Mouse (Mus musculus): ENCODE results near the gene Fam110c. TPM values are rescaled to one million over a fixed set of nuclear protein-coding genes. Genes with fewer than 3 reads are reported as not detected.

Gene Fam110c
- polyA plus RNA-seq, 1 experiment, result 0.47 TPM

DNA sequence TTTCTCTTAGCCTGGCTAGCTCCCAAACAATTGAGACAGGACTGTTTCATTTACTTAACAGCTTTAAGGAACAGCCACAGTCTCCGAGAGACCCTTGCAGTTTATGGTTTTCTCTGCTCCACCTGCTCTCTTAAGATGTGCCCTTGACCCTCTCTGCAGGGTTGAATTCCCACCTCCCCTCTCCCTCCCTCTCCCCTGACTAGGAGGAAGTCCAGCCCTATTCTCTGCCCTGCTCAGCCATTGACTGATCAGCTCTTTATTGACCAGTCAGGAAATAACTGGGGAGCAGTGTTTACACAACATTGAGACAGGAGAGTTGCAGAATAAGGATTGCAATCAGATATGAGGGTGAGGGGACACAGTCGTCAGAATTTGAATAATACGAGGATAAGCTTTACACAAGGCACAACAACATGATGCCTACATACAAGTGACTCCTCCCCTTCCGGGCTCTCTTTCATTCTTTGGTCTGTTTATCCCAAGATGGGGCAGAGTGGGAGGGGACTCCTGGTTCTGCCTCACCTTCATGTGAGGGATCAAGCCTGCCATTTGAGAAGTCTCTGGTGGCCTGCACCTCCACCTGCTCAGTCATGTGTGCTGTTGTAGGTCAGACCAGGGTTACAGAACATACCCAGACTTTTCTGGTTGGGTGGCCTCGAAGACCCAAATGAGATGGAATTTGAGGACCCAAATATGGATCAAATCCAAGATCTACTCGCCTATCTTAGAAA lies 49.4 kb downstream of the Fam110c start:
- no peak overlapping the region for H3K4me3 ChIP-seq (replicated peaks; ENCODE audit: control insufficient read depth, low read depth, low read length)
- no peak for TF ChIP-seq POLR2A (IDR thresholded peaks at IDR 0.05; ENCODE audit: borderline replicate concordance, control insufficient read depth, low read depth, low read length)
- no peak for TF ChIP-seq CTCF (IDR thresholded peaks at IDR 0.05; ENCODE audit: control insufficient read depth, insufficient read depth, low read length)
- H3K4me1 ChIP-seq (ENCODE audit: control insufficient read depth, insufficient read depth, low read length), result no peaks in the 10 kb centered on the region
- H3K27ac ChIP-seq (ENCODE audit: control insufficient read depth, insufficient read depth, low read depth, low read length, poor library complexity), result no peak overlapping the region
- 54% methylated on average over 6 of the region's 6 CpGs for WGBS

DNA sequence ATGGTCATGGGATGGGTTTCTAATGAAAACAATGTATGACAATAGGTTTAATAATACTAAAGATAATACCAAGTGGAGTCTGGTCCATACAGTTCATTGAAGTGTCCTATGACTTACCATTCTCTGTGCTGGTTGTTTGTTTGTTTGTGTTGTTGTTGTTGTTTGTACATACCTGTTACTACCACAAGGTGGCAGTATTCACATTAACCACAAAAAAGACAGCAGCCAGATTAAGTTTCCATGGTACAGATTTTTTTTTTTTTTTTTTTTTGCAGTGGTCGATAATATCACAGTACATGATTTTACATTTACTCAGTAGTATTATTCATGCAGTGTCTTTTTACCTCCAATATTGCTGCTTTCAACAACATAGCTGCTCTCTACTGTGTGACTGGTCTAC lies 52.4 kb downstream of the Fam110c start:
- no peak for TF ChIP-seq CTCF (IDR thresholded peaks at IDR 0.05; ENCODE audit: control insufficient read depth, insufficient read depth, low read length)
- Histone ChIP-seq H3K27ac (ENCODE audit: control insufficient read depth, insufficient read depth, low read depth, low read length, poor library complexity) (no peak overlapping the region), H3K4me1 (ENCODE audit: control insufficient read depth, insufficient read depth, low read length) (no peaks in the 10 kb centered on the region), H3K4me3 (replicated peaks; ENCODE audit: control insufficient read depth, low read depth, low read length) (no peak overlapping the region)
- WGBS, result 21% methylated on average over 1 of the region's 1 CpGs

DNA sequence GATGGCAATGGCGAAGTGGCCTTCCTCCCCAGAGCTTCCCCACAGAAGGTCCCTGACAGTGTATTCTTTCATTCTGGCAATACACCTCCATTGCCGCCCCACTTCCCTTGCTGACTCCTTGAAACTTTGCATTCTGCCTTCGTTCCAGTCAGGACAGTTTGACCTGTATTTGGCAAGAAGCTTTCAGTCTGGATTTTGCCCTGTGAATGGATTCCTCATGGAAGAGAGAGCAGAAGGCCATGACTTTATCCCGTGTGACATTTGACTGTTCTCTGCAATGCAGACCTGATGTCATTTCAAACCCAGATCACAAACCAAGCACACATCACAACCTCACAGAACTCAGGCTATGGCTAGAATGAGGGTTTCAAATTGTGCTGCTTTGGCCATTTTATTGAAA lies 55.9 kb downstream of the Fam110c start:
- TF ChIP-seq CTCF (IDR thresholded peaks at IDR 0.05; ENCODE audit: control insufficient read depth, insufficient read depth, low read length) (no peak), POLR2A (IDR thresholded peaks at IDR 0.05; ENCODE audit: borderline replicate concordance, control insufficient read depth, low read depth, low read length) (no peak)
- Histone ChIP-seq H3K4me3 (replicated peaks; ENCODE audit: control insufficient read depth, low read depth, low read length) (no peak overlapping the region), H3K4me1 (ENCODE audit: control insufficient read depth, insufficient read depth, low read length) (no peaks in the 10 kb centered on the region), H3K27ac (ENCODE audit: control insufficient read depth, insufficient read depth, low read depth, low read length, poor library complexity) (no peak overlapping the region)
- 82% methylated on average over 4 of the region's 4 CpGs for WGBS

Other genes starting within 250 kb of the Fam110c start
- gene Alkal2, start 189.5 kb upstream of the Fam110c start, polyA plus RNA-seq (2011; ENCODE audit: insufficient read depth, insufficient read length, low replicate concordance, missing spikeins), result not detected in 2 replicates
- 53.6 and 63.6 TPM in 2 replicates for gene Acp1, start 162.3 kb upstream of the Fam110c start, polyA plus RNA-seq (2011; ENCODE audit: insufficient read depth, insufficient read length, low replicate concordance, missing spikeins)
- 8.0 and 8.9 TPM in 2 replicates for gene Sh3yl1, start 162.2 kb upstream of the Fam110c start, polyA plus RNA-seq (2011; ENCODE audit: insufficient read depth, insufficient read length, low replicate concordance, missing spikeins)
- not detected in 2 replicates for gene Gm6993, start 166.9 kb downstream of the Fam110c start, polyA plus RNA-seq (2011; ENCODE audit: insufficient read depth, insufficient read length, low replicate concordance, missing spikeins)
- gene Lamb1, start 191.4 kb downstream of the Fam110c start, polyA plus RNA-seq (2011; ENCODE audit: insufficient read depth, insufficient read length, low replicate concordance, missing spikeins), result 3.6 and 4.8 TPM in 2 replicates